Mouse (Mus musculus) adrenal gland, adult (tissue): ENCODE results near the gene Fzd7.
"Not testable (repeated sequence)": the region's sequence is repeated elsewhere in the genome, so short reads cannot be mapped to it uniquely, and the experiment has no call there.

Source experiments
- DNase-seq, 2 experiments: peaks; one replicate each; pipeline ENCODE4 v3.0.0; 2022 to 2023; ENCODE audit warnings: low spot score in 1 of 2; ENCODE audit not compliant: inconsistent age in 2 of 2

Fzd7 gene

GRCm38 (mm10) chr1:59482331-59482695 is at the start of gene Fzd7:
Gene Fzd7 (plus strand): TSS chr1:59482424.
- DNase-seq = no peak

DNA sequence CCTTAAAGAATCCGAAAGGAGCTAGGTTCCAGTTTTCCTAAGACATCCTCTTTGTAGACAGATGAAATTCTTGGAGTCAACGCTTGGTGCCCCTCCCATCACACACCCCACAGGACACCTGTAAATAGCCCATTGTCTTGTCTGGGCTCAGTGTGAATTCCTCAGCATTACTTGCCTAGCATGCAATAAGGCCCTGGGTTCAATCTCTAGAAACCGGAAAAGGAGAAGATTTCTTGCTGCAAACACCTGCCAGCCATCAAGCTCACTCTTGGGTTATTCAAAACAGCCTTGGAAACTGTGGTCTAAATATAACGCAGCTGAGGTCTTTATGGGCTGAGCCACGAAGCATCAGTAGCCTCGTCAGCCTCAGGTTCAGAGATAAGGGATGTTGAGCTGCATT is 48.9 kb upstream of the Fzd7 start:
- no peak for DNase-seq

DNA sequence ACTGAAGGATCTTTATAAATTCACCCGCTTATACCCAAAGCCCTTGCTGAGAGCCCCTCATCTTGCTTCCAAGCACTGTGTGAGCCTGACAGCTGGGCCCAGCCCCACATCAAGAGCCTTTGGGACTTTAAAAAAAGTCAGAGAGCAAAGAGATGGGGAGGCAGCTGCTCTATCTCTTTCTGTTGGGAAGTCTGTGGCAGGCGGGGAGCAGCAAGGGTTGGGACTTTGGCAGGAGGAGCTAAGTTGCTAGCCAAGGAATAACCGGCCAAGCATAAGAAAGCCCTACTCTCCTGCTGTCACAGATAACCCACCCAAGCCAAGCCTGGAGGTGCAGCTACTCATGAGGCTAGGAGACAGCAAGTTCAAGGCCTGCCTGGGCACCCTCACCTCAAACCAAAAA is 48.2 kb upstream of the Fzd7 start:
- no peak for DNase-seq

GRCm38 (mm10) chr1:59435270-59435669 is 47.0 kb upstream of the Fzd7 start:
- DNase-seq = no peak

DNA sequence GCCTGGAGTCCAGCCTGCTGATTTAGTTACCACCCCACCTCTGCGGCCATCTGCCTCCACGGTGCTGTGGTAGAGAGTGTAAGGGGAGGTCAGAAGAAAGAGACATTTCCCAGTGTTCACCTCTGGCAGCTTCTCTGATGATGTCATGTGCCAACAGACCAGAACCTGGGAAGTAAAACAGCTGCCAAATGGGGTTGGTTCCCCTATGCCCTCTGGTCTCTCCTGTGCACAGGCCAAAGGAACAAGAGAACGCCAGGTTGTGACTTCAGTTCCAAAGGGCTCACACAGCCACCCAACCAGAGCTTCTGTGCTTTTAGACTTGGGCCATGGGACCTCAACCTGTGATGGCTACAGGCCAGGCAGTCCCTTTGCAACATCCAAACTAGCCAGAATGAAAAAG is 45.9 kb upstream of the Fzd7 start:
- DNase-seq = no peak

DNA sequence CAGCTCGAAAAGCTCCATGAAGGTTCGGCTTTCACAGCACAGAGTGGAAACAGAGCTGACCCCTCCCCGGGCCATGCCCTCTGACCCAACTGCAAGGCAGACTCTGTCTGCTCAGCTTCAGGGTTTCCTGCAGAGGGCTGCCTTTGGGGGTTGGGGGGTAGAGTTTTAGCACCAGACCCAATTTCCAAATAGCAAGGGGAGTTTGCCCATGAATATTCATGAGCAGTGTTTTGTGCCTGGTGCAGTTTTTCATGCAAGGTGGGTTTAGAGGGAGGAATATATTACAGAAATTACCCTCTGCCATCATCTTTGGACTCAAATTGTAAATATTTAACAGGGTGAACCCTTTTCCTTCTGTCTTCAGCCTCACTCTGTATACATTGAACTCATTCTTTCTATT is 44.3 kb upstream of the Fzd7 start:
- no peak for DNase-seq

- DNase-seq = no peak
Observed at GRCm38 (mm10) chr1:59438330-59438729, 43.9 kb upstream of the Fzd7 start.

DNA sequence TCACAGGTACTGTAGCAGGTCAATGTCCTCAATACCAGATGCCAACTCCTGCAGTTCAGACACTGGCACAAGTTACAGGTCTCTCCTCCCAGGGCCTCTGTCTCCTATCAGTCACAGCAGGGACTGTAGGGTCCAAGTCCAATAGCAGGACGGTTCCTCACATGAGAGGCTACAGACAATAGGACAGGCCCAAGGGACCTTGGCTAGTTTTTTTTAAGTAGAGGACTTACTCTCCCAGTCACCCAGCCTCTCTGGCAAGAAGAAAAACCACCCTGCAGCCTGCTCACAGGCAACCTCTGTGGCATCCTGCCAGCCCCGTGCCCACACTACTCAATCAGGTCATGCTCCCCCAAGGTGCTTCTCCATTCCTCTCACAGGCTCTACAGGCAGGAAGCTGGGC is 43.0 kb upstream of the Fzd7 start:
- peak in 1 of 2 experiments; percentile 59 for DNase-seq

DNA sequence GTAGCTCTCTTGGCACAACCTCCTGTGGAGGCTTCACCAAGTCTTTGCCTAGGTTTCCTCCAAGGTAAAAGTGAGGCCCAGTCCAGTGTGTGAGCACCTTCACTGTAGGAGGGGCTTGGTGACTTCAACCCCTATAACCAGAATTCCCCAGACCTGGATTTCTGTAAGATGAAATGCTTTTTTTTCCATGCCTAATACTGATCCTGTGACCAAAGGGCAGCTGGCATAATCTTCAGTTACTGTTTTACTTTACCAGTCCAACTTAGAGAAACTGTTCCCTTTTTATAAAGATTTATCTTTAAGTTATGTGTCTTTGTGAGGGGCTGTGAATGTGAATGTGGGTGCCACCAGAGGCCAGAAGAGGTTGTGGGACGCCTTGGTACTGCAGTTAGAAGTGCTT is 42.3 kb upstream of the Fzd7 start:
- DNase-seq = no peak

DNA sequence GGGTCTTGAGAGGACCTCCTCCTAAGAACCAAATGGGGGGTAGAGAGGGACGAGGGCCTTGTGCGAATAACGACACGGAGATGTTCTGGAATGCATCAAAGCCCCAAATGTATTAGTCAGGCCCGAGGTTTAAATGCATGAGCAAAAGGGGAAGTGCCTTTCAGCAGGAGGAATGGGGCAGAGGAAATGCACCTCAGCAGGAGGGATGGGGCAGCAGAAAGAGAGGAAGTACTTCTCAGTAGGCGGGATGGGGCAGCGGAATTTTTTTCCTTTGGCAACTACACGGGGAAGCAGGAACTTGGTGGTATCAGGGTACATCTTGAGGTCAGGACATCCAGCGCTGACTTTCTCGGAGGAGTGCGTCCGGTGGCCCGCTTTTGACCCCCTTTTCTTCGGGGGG is 39.5 kb upstream of the Fzd7 start:
- not testable (repeated sequence) for DNase-seq

- DNase-seq = peak in 1 of 2 experiments; percentile 79
Observed at GRCm38 (mm10) chr1:59444127-59444660, 38.0 kb upstream of the Fzd7 start.

DNA sequence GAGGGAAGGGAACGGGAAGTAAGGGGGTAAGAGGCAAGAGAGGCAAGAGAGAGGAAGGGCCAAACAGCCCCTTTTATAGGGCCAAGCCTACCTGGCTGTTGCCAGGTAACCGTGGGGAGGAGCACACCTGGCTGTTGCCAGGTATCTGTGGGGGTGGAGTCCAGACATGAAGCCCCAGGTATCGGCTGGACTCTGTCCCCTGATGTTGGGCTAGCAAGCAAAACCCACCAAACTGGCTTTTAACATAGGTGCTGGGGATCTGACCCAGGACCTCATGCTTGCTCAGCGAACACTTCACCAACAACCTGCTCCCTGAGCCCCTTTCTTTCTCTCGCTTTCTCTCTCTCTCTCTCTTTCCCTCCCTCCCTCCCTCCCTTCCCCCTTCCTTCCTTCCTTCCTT is 37.0 kb upstream of the Fzd7 start:
- DNase-seq = no peak

- no peak for DNase-seq
Observed at GRCm38 (mm10) chr1:59448497-59449270, 33.5 kb upstream of the Fzd7 start.

GRCm38 (mm10) chr1:59449423-59449822 is 32.8 kb upstream of the Fzd7 start:
- DNase-seq = no peak

DNA sequence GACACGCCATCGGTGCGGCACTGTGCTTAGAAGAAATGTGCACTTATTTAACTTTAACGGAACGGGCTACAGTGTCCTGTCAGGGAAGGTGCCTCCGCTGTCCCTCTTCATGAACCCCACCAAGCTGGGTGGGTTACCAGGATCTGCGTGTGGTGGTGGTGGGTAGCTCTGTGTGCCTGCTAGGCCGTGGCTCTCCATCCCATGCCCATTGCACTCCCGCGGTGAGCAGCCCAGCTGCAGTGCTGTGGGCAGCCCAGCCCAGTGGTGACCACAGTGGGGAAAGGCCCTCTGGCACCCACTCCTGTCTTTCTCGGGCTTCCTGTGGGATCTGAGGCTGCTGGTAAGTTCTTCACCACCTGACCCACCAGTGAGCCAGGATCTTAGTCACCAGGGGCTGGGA is 31.3 kb upstream of the Fzd7 start:
- no peak for DNase-seq

DNA sequence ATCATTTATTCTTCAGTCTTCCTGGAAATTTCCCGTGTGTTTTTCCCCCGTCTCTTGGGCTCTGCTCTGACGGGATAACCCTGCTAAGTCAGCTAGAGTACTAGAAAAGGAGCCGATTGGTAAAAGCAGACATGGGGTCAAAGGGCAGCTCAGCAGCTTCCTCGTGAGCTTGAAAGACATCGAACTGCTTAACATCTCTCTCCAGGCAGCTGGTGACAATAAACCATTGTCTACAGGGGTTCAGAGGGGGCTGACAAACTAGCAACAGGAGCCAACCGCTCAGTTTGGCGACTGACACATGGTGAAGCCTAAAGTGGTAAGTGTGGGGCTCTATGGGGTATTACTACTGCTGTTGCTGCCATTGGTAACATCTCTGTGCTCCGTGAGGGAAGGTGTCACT is 30.6 kb upstream of the Fzd7 start:
- DNase-seq = no peak

DNA sequence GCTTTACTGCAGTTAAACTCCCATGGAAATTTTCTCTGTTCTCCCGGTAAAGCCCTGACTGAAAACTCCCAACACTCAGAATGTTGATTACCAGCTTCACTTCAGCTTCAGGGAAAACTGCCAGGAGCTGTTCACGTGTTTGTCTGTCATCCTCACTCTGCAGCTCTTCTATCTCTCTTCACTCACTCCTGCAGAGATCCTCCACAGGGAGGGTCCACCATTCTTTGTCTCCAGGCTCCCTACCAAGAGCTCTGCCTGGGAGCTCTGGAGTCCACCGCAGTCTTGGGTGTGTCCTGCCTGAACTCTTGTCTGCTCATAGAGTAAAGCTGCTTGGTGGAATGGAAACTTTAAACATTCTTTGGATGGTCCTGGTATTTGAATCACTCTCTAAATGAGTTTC is 25.4 kb upstream of the Fzd7 start:
- DNase-seq = no peak

- DNase-seq = no peak
Observed at GRCm38 (mm10) chr1:59457873-59458272, 24.4 kb upstream of the Fzd7 start.

DNA sequence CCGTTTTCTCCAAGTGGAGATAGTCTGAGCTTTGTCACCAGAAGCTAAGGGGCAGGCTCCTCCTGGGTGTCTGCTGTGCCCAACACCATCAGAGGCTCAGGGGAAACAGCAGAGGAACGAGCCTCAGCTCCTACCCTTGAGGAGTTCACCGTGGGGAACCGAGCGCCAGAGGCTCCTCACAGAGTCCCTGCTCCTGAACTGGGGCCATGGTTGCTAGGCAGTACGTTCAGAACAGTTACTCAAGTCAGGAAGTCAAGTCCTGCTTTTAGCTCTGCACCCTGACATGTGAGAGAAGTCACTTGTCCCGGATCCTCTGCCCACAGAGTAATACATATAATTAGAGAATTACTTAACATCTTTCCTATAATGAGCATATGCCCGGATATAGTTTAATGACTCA is 23.3 kb upstream of the Fzd7 start:
- no peak for DNase-seq

GRCm38 (mm10) chr1:59464696-59465639 is 17.3 kb upstream of the Fzd7 start:
- DNase-seq = no peak

DNA sequence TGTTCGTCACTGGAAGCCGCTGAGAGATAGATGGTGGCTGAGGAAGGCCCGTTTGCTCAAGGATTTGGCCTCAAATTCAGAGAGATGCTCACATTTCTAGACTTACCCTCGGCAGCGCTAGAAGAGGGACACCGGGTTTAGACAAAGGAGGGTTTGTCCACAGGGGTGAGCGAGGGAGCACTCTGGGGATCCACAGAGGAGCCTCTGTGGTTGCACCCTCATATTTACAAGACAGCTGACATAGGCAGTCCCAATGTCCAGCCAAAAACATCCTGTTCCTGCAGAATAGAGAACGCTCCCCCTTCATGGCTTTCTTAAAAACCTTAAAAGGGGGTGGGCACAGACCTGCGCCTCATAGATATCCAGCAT is 16.6 kb upstream of the Fzd7 start:
- no peak for DNase-seq

- no peak for DNase-seq
Observed at GRCm38 (mm10) chr1:59469170-59469569, 13.1 kb upstream of the Fzd7 start.
